Mouse (Mus musculus) heart, postnatal 0 days (tissue): ENCODE measurements at regions not wholly inside any gene's neighbourhood (a gene's known extent, or its start where the extent isn't known, plus 50 kb on each side); places are given as distances from the start of the nearest gene placed in this dataset.

Experiments used
- CTCF ChIP-seq: IDR thresholded peaks from 2 replicates; pipeline ENCODE4 v1.5.1; 2016; ENCODE audit warnings: antibody characterized with exemption, control low read depth, low read depth
- EP300 ChIP-seq: IDR thresholded peaks from 2 replicates; pipeline ENCODE4 v1.6.1; 2016; ENCODE audit warnings: antibody characterized with exemption, low read depth

DNA sequence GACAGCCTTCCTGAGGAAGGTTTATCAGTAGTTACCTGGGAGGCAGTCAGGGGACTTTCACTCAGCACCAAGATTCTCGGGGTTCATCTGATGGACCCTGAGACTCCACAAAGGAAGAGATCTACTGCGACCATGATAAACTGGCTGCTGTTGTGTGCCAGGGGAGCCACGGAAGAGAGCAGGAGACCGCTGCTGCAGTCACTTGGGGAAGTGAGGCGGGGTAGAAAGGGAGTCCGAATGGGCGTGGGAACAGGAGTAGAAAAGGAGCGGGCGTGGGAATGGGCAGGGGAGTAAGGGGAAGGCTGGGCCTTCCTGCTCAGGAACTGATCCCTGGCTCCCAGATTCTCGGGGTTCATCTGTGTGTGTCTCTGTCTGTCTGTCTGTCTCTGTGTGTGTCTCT, 276.2 kb upstream of the Rpl38 start:
- no peak for TF ChIP-seq CTCF
- TF ChIP-seq EP300 = no peak
